Mouse (Mus musculus) hindbrain, embryonic 16.5 days (tissue): ENCODE results near the gene Usp13. TPM values are rescaled to one million over a fixed set of nuclear protein-coding genes. Genes with fewer than 3 reads are reported as not detected.

Source experiments
- ATAC-seq: fragments of 200-750 bp; cut with Nextera tagmentation; 2 replicates; pipeline ENCODE4 v1.8.0; 2017; ENCODE audit warnings: moderate TSS enrichment, moderate library complexity
- H3K27ac ChIP-seq: fragments of 300-500 bp; sonication (generic); 2 replicates; pipeline ENCODE4 v1.5.1; 2014; ENCODE audit warnings: low read depth, mild to moderate bottlenecking, control low read depth, low read length, moderate library complexity
- H3K27me3 ChIP-seq: fragments of 300-500 bp; sonication (generic); replicated peaks from 2 replicates; pipeline ENCODE4 v1.6.1; 2014; ENCODE audit warnings: low read length; ENCODE audit not compliant: control insufficient read depth, insufficient read depth
- H3K36me3 ChIP-seq: fragments of 300-500 bp; sonication (generic); 2 replicates; pipeline ENCODE4 v1.6.1; 2014; ENCODE audit warnings: mild to moderate bottlenecking, low read length, moderate library complexity, mixed read lengths; ENCODE audit not compliant: control insufficient read depth, insufficient read depth
- H3K4me1 ChIP-seq: fragments of 300-500 bp; sonication (generic); 2 replicates; pipeline ENCODE4 v1.6.1; 2014; ENCODE audit warnings: low read depth, low read length; ENCODE audit not compliant: control insufficient read depth, insufficient read depth
- H3K4me2 ChIP-seq: fragments of 300-500 bp; sonication (generic); 2 replicates; pipeline ENCODE4 v1.6.1; 2014; ENCODE audit warnings: mild to moderate bottlenecking, low read length, control low read depth, moderate library complexity
- H3K4me3 ChIP-seq: fragments of 300-500 bp; sonication (generic); 2 replicates; pipeline ENCODE4 v1.5.1; 2014; ENCODE audit warnings: mild to moderate bottlenecking, low read length, control low read depth, moderate library complexity
- H3K9ac ChIP-seq: fragments of 300-500 bp; sonication (generic); 2 replicates; pipeline ENCODE4 v1.6.1; 2014; ENCODE audit warnings: low read depth, mild to moderate bottlenecking, control low read depth, low read length, moderate library complexity
- H3K9me3 ChIP-seq: fragments of 300-500 bp; sonication (generic); 2 replicates; pipeline ENCODE4 v1.6.1; 2014; ENCODE audit warnings: mild to moderate bottlenecking, low read length, moderate library complexity; ENCODE audit not compliant: control insufficient read depth
- WGBS: fragments of 180-500 bp; shearing (Covaris S2); extraction: QIAGEN DNeasy Blood & Tissue Kit; methylation state at CpG from one replicate; pipeline ENCODE4 v1.1.7; 2014; 5-methylcytosine and 5-hydroxymethylcytosine counted together
- polyA plus RNA-seq: library from polyadenylated mRNA; unstranded; fragments of >200 nt; fragmentation: Nextera tagmentation; extraction: Ambion mirVana; gene quantifications from 2 replicates; pipeline ENCODE4 v1.2.1, GENCODE M21; 2015

The Usp13 gene
- polyA plus RNA-seq, 1 experiment from 2014 or later: 19.4 TPM

DNA sequence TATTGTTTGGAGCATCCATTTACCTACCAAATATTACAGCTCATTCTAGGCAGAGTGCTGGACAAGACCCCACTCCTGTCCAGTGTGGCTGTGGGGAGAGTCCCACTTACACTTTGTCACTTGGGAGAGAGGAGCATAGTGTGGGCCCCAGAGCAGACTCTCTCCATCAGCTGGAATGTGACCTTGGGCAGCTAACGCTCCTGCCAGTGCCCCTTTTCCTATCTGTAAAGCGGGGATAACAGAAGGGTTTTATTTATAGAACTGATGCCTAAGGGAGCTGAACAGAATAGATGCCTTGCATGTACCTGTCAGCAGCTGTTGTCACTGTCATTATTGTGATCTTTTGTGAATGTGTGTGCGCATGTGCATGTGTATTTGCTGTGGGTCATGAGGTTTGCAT lies 91.1 kb downstream of the Usp13 start:
- Histone ChIP-seq H3K4me1 (no peaks in the 10 kb centered on the region), H3K27me3 (no peaks in the 10 kb centered on the region), H3K9ac (no peak overlapping the region), H3K36me3 (peaks cover 4% of the 10 kb centered on the region; the same call in 1 of the 2 replicates), H3K4me2 (no peak overlapping the region), H3K4me3 (no peak overlapping the region), H3K27ac (no peak overlapping the region), H3K9me3 (no peaks in the 10 kb centered on the region)
- 84% methylated on average over 3 of the region's 3 CpGs for WGBS
- no peak for ATAC-seq

DNA sequence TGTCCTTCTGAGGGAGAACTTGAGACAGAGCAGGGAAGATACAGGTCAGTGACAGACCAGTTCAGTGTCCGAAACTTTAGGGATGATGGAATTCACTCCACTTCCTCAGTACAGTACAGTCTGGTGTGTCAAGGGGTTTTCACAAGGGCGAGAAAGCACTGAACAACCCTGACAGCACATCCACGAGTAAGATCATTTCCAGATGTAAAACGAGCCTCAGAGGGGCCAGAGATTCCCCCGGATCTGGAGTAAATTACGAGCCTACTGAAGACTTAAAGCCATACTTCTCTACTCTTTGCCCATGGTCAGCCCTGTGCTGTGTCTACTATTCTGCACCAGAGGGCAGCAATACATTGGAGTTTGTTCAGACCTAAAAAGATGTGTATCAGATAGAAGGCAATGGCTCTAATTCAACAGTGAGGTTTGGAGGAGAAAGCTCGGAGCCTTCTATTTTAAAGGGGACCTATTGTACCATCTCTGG lies 92.8 kb downstream of the Usp13 start:
- no peak overlapping the region for H3K4me3 ChIP-seq
- H3K27me3 ChIP-seq: no peaks in the 10 kb centered on the region
- no peak overlapping the region for H3K27ac ChIP-seq
- H3K4me1 ChIP-seq: no peaks in the 10 kb centered on the region
- peaks cover 20% of the 10 kb centered on the region for H3K36me3 ChIP-seq
- H3K9me3 ChIP-seq: no peaks in the 10 kb centered on the region
- ATAC-seq: peak; percentile 92
- 69% methylated on average over 7 of the region's 7 CpGs for WGBS
- H3K4me2 ChIP-seq: no peak overlapping the region
- H3K9ac ChIP-seq: no peak overlapping the region

DNA sequence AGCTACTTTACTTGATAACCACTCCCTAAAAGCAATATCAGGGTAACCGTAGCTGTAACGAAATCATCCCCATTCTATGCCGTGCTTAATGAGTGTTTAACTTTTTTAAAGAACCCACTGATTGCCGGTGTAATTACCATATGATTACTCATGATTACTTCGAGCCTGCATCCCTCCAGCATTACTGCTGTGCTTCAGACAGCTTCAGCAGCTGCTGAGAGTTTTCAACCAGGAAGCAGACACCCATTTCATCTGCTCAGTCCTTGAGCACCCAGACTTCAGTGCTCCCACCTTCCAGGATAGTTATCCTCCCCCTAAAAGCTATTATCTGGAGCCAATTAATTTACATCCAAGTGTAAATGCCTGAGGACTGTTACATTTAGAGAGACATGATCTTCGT lies 106.8 kb downstream of the Usp13 start:
- H3K27ac ChIP-seq: no peak overlapping the region
- no peak overlapping the region for H3K9ac ChIP-seq
- H3K36me3 ChIP-seq: peaks cover 35% of the 10 kb centered on the region
- H3K4me2 ChIP-seq: no peak overlapping the region
- no peaks in the 10 kb centered on the region; the same call in 1 of the 2 replicates for H3K9me3 ChIP-seq
- H3K27me3 ChIP-seq: no peaks in the 10 kb centered on the region
- no peak overlapping the region for H3K4me3 ChIP-seq
- WGBS: 71% methylated on average over 6 of the region's 6 CpGs
- peak; percentile 60 for ATAC-seq
- no peaks in the 10 kb centered on the region for H3K4me1 ChIP-seq

DNA sequence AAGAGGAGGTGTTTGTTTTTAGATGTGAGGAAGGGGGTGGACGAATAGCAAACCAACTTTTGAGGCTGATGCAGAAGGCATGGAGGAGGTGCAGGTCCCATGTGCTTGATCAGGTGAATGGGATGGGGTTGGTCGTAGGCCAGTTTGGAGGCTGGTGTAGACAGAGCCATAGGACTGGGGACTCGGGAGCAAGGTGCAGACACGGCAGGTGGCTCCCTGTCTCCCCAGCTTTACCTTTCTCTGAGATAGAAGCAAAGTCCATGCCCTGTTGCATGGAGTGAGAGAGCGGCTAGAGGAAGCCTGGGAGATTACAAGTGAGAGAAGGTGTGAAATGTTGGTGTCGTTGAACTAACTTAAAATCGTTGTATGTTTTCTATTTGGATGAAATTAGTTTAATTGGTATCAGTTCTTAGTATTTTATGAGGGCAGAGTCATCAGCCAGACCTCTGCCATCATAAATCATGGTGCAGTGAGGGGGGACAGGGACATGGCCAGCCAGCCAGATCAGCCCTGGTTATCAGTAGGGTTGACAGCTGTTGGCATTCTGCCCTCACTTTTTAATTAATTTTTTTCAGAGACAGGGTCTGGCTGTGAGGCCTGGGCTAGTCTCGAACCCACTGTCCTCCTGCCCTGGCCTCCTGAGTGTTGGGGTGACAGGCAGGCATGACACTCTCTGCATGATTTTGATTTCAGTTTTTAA lies 122.6 kb downstream of the Usp13 start:
- no peaks in the 10 kb centered on the region for H3K9me3 ChIP-seq
- 83% methylated on average over 8 of the region's 8 CpGs for WGBS
- H3K36me3 ChIP-seq: no peaks in the 10 kb centered on the region
- no peak overlapping the region for H3K9ac ChIP-seq
- ATAC-seq: no peak
- no peak overlapping the region for H3K4me3 ChIP-seq
- H3K4me2 ChIP-seq: no peak overlapping the region
- no peak overlapping the region for H3K27ac ChIP-seq
- H3K27me3 ChIP-seq: no peaks in the 10 kb centered on the region
- H3K4me1 ChIP-seq: no peaks in the 10 kb centered on the region

DNA sequence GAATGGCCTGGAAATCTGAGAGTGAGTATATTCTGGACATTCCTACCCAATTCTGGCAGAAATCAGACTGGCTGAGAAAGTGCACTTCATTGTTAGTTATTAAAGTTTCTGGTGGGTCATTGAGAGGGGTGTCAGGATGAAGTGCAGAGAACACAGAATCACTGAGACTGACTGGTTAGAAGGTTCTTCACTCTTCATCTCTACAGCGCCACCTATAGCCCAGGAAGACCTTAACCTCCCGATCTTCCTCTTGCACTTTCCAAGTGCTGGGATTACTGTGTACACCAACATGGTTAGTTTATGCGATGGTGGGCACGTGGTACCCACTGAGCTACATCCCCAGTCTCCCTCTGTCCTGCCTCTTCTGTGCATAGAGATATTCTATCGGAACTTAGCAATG lies 130.1 kb downstream of the Usp13 start:
- no peak for ATAC-seq
- no peaks in the 10 kb centered on the region; the same call in 1 of the 2 replicates for H3K4me1 ChIP-seq
- no peaks in the 10 kb centered on the region for H3K27me3 ChIP-seq
- no peak overlapping the region for H3K4me2 ChIP-seq
- H3K4me3 ChIP-seq: no peak overlapping the region
- H3K9me3 ChIP-seq: no peaks in the 10 kb centered on the region
- H3K9ac ChIP-seq: no peak overlapping the region
- H3K27ac ChIP-seq: no peak overlapping the region
- H3K36me3 ChIP-seq: no peaks in the 10 kb centered on the region
- whole genome bisulfite sequencing: 90% methylated on average over 5 of the region's 5 CpGs

DNA sequence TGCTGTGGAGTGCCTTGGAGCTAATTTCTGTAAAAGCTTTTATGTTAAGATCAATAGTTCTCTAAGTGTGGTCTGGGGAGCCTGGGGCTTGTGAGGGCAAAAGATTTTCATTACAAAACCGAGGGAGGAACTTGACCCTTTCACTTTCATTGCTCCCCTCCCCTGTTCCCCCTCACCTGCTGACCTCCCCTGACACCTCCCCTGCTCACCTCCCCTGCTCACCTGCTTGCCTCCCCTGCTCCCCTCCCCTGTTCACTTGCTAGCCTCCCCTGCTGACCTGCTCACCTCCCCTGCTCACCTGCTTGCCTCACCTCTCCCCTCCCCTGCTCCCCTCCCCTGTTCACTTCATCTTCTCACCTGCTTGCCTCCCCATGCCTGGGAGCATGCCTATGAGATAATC lies 134.0 kb downstream of the Usp13 start:
- 10% methylated on average over 1 of the region's 1 CpGs for WGBS
- Histone ChIP-seq H3K9ac (no peak overlapping the region), H3K27me3 (no peaks in the 10 kb centered on the region), H3K4me3 (no peak overlapping the region), H3K4me2 (no peak overlapping the region), H3K27ac (no peak overlapping the region), H3K9me3 (no peaks in the 10 kb centered on the region), H3K36me3 (no peaks in the 10 kb centered on the region), H3K4me1 (no peaks in the 10 kb centered on the region; the same call in 1 of the 2 replicates)
- no peak for ATAC-seq

DNA sequence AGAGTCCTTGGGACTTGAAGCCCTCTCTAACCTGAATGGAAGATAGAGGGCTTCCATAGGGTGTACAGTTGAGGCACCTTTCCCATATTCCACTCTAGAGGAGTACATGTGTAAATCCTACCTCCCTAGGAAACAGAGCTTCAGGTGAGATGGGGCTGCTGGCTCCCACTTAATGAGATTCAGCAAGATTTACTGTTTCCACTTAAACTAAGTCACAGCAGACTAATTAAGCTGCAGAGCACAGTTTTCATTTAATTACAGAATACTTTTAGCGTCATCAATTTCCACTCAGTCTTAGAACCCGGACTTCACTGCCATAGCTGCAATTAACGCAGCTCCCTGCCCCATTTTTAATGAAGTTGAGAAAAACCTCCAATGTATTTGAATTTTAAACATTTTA lies 144.1 kb downstream of the Usp13 start:
- H3K36me3 ChIP-seq: no peaks in the 10 kb centered on the region
- no peak overlapping the region for H3K9ac ChIP-seq
- ATAC-seq: peak; percentile 78
- no peak overlapping the region for H3K4me2 ChIP-seq
- H3K9me3 ChIP-seq: no peaks in the 10 kb centered on the region
- H3K4me3 ChIP-seq: no peak overlapping the region
- H3K27me3 ChIP-seq: no peaks in the 10 kb centered on the region
- H3K27ac ChIP-seq: no peak overlapping the region
- H3K4me1 ChIP-seq: no peaks in the 10 kb centered on the region
- WGBS: 59% methylated on average over 3 of the region's 3 CpGs

DNA sequence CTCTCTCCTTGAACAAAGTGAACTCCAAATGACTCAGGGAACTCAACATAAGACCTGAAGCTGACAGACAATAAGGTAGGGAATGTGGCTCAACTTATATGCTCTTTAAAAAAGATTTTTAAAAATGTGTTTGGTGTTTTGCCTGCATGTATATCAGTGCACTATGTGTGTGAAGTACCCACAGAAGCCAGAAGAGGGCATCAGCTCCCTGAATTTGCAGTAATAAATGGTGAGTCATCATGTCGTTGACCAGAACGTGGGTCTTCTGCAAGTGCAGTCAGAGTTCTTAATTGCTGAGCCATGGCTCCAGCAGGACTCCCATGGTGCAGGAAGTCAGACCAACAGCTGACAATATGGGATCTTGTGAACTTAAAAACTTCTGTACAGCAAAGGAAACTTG lies 148.2 kb downstream of the Usp13 start:
- H3K27ac ChIP-seq: no peak overlapping the region
- no peaks in the 10 kb centered on the region for H3K27me3 ChIP-seq
- H3K4me2 ChIP-seq: no peak overlapping the region
- H3K4me3 ChIP-seq: no peak overlapping the region
- H3K36me3 ChIP-seq: no peaks in the 10 kb centered on the region
- WGBS: 1% methylated on average over 2 of the region's 2 CpGs
- H3K4me1 ChIP-seq: no peaks in the 10 kb centered on the region
- H3K9me3 ChIP-seq: no peaks in the 10 kb centered on the region
- peak; percentile 46; the same call in 1 of the 2 replicates for ATAC-seq
- no peak overlapping the region for H3K9ac ChIP-seq

DNA sequence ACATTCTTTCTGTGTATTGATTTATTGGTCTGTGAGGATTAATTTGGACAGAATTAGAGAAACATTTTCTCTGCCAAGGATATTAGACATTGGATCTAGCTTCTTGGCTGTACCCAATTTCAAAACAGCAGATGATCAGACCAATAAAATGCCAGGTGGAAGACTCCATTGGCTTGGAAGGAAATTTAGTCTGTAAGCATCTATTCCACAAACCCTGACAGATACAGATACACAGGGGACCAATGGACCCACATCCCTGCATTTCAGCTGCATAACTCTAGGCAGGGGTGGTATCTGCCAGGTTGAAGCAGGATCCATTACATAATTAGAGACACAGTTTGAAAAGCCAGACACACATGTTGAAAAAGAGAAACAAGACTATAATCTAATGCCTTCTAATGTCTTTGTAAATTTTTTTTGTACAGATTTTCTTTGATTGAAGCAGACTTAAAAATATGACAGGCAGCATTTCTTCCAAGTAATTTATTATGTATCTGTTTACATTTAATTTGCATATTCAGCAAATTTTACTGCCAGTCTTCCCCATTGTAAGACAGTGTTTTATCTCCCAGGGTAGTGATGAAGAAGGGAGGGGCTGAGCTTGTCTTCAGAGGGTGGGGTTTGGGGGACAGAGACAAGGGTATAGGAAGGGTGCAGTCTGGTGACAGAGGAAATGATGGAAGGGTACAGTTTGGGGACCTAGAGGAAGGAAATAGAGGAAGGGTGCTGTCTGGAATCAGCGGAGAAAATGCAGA lies 151.5 kb downstream of the Usp13 start:
- Histone ChIP-seq H3K4me2 (no peak overlapping the region), H3K9ac (no peak overlapping the region), H3K9me3 (no peaks in the 10 kb centered on the region), H3K27ac (no peak overlapping the region), H3K4me1 (no peaks in the 10 kb centered on the region), H3K4me3 (no peak overlapping the region), H3K27me3 (no peaks in the 10 kb centered on the region), H3K36me3 (no peaks in the 10 kb centered on the region)
- 95% methylated on average over 1 of the region's 1 CpGs for WGBS
- ATAC-seq: 0 out of 2 replicates have a peak, but pooled peaks have one; percentile 60
